Mouse (Mus musculus): ENCODE results near the gene Ctsd.

GRCm38 (mm10) chr7:142388198-142388597 is 360 bp upstream of the Ctsd start:
- no peak for TF ChIP-seq CTCF (IDR thresholded peaks at IDR 0.05; ENCODE audit: extremely low read depth, insufficient read length, insufficient replicate concordance, low read depth, low read length)
- TF ChIP-seq POLR2A (IDR thresholded peaks at IDR 0.05; ENCODE audit: low read depth, low read length), result no peak

Data from small intestine, adult 2 months (tissue).